Mouse (Mus musculus) gonadal fat pad, adult 2 months (tissue): ENCODE data around the gene Arid1b. TPM values are rescaled to one million over a fixed set of nuclear protein-coding genes. Genes with fewer than 3 reads are reported as not detected.

ENCODE experiments used
- DNase-seq: peaks from one replicate; pipeline ENCODE4 v3.0.0-alpha.2; 2012; ENCODE audit warnings: low read depth
- polyA plus RNA-seq: library from polyadenylated mRNA; depleted of rRNA; stranded (reverse); fragments of >200 nt; gene quantifications from 2 replicates; pipeline ENCODE4 v1.2.3, GENCODE M21; 2012

The Arid1b gene
- polyA plus RNA-seq, 1 experiment = 23.2 TPM

DNA sequence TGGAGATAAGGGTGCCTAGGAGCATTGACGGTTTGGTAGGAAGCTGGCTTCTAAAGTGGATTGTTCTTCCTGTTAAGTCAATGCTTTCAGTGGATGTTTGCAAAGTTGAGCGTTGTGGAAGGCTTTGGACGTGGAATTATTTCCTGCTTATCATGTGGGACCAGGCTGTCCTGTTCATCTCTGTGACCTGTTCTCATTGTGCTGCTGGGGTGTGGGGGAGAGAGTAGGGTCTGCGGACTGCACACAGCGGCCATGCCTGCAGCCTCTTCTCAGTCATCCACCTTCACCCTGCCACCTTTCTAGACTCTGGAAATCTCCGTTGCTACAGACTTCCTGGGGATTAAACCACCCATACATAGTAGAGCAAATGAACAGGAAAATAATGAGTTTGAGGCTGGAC is 160.2 kb downstream of the Arid1b start:
- no peak for DNase-seq

DNA sequence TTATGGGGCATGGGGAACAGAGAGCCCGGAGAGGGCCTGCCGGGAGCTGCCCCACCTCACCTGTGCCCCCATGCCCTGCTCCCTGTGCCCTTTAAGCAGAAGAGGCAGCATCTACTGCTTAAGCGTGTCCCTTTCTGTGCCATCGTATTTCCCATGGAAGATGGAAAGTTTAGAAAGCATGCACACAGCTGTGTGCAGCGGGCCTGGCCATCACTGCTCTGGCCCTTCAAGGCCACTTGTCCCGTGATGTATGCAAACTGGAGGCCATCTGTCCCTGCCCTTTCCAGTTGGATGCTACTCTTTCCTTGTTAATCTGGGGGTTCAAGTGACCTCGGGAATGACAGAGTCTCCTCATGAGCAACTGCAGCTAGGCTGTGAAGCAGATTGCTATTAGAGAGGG is 163.5 kb downstream of the Arid1b start:
- no peak for DNase-seq

DNA sequence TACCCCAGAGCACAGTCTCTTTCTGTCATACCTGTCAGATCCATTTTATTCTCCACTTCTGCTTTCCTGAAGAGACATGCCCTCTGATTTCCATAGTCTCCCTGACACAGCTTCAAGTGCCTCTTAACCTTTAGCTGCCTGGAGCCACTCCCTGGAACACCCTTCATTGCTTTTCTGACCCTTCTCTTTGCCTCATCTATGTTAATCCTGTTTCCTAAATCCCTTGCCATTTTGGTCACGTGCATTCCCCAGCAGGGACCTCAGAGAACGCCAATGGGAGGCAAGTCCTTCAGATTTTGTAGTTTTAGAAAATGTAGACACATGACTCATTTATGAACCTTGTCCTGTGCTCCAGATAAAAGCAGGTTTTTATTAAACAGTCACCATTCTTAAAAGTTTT is 168.4 kb downstream of the Arid1b start:
- DNase-seq = no peak

DNA sequence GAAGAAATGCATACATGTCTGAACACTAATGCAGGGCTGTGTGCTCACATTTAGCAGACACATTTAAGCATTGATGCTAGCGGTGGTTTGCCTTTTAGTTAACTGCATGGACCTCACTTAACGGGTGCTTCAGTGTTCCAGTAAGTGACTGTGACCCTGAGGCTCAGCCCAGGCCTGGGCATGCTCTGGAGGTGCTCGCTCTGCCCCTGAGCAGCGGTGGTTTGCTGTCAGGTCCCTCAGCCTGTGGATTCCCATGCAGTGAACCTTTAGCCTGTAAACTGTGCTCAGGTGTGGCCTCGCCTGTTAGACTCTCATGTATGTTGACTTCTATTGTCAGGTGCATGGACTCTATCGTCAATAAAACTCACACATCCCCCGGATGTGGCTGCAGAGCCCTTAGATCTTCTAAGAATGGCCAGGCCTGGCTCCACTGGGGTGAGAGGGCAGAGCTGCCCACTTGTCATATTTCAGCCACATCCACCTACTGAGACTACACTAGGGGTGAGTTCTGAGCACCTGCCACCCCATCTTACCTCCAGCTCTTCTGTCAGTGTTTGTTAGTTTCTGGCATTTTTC is 169.2 kb downstream of the Arid1b start:
- DNase-seq = no peak

DNA sequence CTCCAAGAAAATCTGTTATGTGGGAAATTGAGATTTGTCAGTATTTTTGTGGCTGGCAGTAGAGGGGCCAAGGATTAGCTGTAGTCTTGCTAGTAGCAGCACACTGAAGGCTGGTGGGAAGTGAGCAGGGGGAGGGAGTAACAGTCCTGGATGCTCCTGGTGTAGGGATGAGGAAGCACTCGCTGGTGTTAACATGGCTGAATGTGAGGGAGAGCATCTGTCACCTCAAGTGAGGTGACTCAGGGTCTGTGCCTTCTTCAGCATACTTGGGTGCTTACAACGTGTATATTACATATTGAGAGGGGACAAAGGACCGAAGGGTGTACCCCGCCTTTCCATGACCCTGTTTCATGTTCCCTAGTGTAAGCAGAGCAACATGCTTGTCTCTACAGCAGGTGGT is 170.7 kb downstream of the Arid1b start:
- DNase-seq = no peak

DNA sequence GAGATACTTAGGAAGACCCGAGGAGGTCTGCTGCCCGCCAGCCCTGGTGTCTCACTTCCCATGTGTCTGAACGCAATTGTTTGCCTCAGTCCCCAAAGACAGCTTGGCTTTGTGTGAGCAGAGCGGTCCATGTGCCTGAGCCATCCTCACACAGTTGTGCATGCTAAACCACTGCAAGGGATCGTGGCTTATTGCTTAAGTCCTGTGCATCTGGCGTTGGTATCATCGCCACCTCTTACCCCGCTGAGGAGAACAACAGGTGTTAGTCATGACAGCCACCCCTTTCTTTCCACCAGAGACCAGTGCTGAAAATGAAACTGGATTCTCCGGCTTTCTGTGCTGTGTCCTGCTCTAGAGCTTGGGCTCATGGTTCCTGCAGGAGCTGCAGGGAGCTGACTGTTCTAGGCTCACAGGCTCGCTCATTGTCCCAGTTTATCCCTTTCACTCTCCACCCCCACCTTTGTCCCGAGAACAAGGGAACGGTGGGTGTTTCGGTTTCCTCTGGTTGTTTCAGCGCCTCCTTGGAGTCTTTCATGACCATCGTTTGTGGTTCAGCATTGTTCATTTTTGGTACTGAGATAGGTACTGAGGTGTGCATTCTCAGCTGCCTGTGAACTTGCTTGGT is 171.2 kb downstream of the Arid1b start:
- DNase-seq = no peak

DNA sequence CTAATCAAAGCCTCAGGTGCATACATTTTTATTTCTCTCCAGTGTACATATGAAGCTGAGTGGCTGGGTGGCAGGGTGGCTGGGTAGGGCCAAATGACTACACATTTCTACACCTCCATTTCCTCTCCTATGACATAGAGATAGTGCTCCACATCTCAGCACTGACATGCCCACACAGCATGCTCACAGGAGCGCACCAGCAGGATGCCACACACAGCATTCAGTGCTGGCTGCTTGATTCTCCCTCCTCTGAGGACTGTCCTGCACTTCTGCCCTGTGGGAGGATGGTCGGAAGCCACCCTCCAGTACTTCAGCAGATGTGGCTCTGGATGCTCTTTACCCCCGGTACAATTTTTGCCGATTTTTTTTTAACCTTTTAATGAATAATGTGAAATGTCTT is 172.0 kb downstream of the Arid1b start:
- no peak for DNase-seq

DNA sequence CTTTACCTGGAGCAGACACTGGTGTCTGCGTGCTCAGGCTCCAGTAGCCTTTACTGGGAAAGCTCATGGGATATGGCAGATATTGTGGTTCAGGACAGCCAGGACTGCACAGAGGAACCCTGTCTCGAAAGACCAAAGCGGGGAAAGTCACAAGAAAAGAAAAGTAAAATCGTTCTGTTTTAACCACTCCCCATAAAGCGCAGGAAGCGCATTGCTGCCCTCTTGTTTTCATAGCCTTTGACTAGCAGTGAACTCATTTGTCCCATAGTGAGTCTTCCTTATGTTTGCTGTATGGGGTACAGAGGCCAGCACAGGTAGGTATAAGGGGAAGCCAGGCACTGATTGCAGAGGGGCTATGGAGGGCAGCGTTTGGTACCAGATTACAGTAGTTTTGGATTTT is 173.9 kb downstream of the Arid1b start:
- no peak for DNase-seq

DNA sequence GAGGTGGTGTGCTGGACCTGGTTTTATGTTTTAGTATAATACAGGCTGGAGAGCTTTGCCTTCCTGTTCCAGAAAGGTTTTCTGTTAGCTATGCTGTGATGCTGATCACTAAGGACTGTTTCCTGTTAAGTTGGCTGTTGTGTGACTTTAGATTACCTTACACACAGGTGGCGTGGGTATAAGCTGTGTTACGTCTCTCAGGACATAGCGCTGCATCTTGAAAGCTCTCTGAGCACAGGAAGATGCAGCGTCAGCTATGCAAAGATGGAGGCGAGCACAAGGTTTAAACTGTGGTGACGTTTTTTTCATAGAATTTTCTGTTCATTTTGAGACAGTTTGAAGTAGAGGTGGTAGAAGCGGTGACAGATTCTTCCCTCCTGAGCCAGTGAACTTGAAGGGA is 174.5 kb downstream of the Arid1b start:
- DNase-seq = no peak

DNA sequence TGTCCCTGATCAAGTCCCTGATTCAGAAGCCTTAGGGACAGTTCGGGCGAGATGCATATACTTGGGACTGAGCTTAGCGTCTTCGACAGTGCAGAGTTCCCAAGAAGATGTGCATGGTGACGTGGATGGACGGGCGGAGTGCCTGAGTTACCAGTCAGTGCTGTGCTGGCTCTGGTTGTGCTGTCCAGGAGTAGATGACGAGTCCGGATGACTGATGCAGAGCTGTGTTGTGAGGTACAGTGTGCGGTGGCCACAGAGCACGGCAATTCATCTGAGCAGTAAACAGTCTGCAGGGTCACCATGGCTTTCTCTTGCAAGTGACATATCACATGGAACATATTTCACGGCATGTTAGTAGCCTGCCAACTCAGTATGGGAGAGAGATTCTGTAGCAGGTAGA is 176.2 kb downstream of the Arid1b start:
- no peak for DNase-seq

DNA sequence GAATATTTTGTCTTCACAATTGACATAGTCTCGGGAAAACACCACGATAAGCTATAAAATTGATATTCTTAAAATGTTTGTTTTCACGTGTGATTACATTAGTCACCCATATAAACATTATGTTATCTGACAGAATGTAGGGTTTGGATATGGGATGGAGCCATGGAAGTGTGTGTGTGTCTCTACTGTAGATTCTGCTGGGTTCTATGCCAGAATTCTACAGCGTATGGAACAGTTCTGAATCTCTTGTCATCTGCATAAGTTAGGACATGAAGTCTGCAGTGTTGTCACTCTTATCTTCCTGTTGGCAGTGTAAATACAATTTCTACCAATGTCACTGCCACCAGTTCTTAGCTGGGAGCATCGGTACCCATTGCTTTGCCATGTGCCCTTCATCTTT is 177.3 kb downstream of the Arid1b start:
- DNase-seq = no peak

DNA sequence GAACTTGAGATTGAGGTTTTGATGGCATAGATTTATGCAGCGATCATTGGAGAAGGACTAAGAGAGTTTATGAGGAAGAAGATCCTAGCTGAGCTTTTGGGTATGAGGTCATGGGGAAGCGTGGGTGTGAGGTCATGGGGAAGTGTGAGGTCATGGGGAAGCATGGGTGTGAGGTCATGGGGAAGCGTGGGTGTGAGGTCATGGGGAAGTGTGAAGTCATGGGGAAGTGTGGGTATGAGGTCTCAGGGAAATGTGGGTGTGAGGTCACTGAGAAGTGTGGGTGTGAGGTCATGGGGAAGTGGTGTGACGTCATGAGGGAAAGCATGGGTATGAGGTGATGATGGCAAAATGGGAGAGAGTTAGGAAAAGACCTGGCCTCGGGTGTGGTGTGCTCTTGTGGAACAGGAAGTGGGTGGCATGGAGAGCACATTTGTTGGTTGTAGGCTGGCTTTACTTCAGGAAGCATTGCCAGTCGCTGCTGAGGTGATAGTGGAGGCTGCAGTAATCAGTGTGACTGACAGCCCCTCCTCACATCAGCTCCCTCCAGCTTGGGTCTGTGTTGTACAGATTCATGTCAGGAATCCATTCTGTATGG is 180.4 kb downstream of the Arid1b start:
- DNase-seq = no peak

DNA sequence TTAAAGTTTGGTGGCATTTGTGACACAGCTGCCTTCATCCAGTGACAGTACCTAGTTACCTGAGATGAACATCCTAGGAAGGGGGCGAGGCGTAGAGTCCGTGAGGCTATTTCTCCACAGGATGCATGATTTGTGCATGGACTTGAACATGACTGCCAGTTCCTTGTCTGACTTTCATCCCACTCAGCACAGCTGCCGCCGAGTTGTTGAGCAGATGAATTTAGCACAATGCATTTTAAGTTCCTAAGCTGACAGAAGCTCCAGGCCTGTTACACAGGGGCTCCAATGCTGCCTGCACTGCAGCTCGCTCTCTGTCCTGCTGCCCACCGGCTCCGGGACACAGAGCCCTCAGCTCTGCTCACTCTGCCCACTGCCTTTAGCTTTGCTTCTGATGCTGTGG is 181.4 kb downstream of the Arid1b start:
- no peak for DNase-seq

DNA sequence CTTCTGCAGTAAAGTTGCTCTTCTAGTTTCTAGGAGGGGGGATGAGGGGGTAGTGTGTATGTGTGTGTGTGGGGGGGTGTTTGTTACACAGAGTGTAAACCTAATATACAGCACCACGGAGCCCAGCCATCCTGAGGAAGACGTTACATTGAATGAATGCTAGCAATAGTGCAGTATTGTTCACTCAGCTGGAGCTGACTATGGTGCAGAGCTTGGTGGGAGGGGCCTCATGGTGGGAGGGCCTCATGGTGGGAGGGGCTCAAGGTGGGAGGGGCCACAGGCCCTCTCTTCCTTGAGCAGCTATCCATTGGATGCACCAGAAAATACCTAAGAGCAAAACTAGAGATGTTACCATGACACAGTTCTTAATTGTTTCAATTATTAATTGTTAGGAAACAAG is 182.2 kb downstream of the Arid1b start:
- DNase-seq = no peak

DNA sequence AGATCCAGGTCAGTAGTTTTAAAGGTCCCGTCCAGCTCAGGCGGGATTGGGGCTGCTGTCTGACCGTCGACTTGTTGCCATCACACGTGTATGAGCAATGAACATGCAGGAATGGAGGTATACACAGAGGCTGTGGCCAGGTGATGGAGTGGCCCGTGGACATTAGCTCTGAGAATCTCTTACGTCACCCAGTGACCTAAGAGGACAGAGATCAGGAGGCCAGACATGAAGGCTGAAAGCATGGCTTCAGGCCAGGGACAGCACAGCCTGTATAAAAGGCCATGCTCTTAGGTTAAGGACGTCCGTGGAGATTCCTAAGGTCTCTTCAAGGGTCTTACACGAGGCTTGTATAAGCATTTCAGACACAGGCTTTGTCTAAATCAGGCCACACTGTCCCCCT is 184.4 kb downstream of the Arid1b start:
- no peak for DNase-seq

DNA sequence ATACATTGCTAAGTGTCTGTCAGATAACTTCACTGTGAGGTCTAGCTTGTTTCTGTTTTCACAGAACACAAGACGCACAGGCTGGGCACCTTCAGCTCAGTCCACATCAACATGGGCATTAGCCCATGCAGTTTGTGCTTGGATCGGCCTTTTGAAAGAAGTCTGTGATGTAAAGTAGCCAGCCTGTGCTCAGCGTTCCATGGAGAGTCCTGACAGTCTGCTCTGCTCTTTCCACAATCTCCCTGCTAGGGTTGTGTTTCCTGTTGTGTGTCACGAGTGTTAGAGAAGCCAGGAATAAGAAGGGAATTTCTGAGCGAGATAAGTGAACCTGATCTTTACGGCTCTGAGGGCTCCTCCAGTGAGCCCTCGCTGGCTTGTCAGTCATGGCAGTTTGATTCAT is 184.9 kb downstream of the Arid1b start:
- DNase-seq = no peak

DNA sequence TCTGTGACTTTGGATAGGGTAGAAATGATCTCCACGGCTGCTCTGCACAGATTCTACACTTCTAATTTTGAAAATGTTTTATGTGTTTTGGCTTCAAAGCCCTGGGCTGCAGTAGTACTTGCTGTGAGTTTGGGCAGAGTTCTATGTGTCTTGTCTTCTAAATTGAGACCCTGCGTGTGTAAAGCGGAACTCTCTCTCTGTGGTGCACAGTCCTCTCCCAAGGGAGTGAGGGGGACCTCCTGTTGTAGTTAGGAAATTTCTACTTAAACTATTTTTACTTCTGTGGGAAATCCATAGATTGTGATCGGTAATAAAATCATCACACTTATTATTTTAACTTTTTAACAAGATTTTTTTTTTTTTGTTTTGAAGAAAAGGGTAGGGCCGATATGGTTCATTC is 185.3 kb downstream of the Arid1b start:
- no peak for DNase-seq

DNA sequence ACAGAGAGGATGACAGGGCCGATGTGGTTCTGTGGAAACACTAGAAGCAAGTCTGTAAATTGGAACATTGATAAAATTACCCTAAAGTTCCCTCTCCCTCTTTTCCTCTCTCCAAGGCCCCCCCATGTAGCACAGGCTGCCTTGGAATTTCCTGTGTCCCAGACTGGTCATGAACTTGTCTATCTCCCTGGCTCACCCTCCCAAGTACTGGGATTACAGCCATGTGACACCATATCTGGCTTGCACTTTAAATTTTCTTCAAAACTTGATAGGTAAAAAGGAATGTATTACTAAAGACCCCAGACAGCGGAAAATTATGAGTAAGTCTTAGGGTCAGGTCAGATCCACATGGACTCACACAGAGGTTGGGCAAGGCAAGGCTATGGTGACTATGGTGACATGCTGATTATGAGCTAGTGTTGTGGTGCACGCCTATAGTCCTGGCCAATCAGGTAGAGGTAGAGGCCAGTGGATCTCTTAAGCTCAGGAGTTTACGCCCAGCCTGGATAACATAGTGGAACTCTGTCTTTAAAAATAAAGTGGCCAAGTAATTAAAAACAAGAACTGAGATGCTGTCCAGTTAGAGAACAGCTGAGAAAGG is 185.9 kb downstream of the Arid1b start:
- DNase-seq = no peak

DNA sequence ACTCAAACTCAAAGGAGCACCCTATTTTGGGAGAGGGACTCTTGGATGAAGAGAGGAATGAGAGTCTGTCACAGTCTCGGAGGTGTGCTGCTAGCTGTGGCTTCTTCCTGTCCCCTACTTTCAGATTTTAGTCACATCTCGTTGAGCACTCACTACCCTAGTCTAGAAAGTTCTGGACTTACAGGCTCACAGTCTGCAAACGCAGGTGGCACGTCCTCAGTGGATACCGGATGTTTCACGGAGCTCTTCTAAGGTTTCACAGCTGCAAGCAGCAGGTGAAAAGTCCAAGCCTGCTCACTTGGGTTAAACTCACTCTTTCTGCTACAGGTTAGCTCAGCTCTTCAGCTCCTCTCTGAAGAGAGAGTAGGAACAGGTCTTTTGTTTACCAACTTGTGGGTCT is 186.8 kb downstream of the Arid1b start:
- no peak for DNase-seq

DNA sequence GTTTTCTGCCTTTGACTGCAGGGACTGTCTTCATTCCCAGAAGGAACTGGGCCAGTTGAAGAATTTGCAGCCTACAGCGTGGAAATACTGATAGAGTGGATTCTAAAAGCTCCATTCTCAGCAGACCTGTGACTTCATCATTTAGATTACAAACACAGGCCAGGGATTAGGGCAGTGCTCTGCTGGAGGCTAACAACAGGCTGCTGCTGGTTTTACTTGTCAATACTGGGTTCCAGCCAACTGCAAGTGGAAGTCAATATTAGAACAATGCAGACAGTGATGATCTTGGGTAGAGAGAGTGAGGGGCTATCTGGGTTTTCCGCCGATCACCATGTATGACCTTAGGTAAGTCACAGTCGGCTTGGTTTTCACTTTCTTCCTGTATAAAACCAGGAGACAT is 188.4 kb downstream of the Arid1b start:
- no peak for DNase-seq

DNA sequence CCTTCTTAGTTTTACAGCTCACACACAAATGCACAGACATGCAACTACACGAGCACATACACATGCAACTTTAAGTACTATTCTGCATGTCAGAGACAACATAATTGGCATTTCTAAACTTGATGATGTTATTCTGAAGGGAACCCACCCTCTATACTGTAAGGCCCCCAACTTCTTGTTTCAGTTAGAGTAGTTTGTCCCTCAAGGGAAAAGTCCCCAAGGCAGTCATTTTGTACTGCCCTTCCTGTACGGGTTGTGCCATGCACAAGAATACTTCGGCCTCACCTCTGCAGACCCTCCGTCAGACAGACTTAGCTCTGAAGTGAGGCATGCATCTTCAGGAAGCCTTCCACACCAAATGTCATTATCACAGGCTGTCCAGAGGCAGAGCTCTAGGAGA is 191.4 kb downstream of the Arid1b start:
- DNase-seq = no peak

DNA sequence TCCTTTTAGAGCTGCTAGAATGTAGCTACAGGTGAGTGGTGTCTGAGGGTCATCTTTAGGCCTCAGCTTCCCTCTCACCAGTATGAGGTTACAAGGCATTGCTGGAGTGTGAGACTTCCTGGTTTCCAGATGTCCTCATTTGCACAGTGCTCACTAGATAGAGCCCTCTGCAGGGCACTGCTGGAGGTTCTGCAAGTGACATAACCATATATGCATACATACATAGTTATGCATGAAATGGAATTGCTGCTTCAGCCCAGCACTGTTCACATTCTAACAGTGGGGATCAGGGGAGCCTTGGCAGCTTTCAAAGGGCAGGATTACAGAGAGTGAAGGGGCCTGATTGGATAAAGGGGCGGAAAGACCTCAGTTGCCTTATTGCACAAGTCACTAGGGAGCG is 193.4 kb downstream of the Arid1b start:
- DNase-seq = no peak

DNA sequence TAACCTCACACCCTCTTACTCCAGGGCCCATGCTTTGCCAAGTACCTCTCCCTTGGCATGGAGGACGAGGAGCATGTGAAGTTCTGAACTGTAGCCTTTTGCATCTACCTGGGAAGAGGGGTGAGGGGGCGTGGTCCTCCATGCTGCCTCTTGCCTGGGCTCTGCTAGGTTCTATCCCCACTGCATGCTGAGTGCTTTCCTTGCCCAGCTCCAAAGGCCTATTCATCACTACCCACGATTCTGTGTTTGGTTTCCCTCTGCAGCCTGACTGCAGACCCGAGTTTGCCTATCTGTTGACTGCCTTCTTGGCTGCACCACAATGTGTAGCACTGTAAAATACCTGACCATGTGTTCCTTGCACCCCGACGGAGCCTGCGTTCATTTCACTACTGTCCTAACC is 194.3 kb downstream of the Arid1b start:
- DNase-seq = no peak
